ENCODE assay signal across 8 mouse cellular contexts in genomic region chr7:31055354-31055824, GRCm38 (mm10). TPM values are rescaled to one million over a fixed set of nuclear protein-coding genes. Genes with fewer than 3 reads are reported as not detected.
DNase-seq lines count a peak whose midpoint lies in the region; ATAC-seq lines count a peak whose summit lies in the region.

No protein-coding gene starts in this region.

- peaks cover 46% of the 10 kb centered on the region for H3K4me1 ChIP-seq in intestine, embryonic 14.5 days (replicated peaks; ENCODE audit: control insufficient read depth, insufficient read depth, low read length)
- H3K4me1 ChIP-seq in liver, embryonic 13.5 days (replicated peaks): peaks cover 36% of the 10 kb centered on the region

- H3K27ac ChIP-seq in intestine, embryonic 14.5 days (ENCODE audit: low read depth): peak overlapping the region; percentile 43
- peak overlapping the region; percentile 71 for H3K27ac ChIP-seq in liver, embryonic 13.5 days

- 0 out of 2 replicates have a peak overlapping the region, but pooled peaks have one; percentile 6 for H3K9ac ChIP-seq in intestine, embryonic 14.5 days (ENCODE audit: low read length)
- H3K9ac ChIP-seq in liver, embryonic 13.5 days: no peak overlapping the region

- H3K36me3 ChIP-seq in intestine, embryonic 14.5 days (ENCODE audit: control insufficient read depth, insufficient read depth, low read length): no peaks in the 10 kb centered on the region
- H3K36me3 ChIP-seq in liver, embryonic 13.5 days: no peaks in the 10 kb centered on the region

- H3K4me2 ChIP-seq in intestine, embryonic 14.5 days (ENCODE audit: low read length): peak overlapping the region; percentile 45
- H3K4me2 ChIP-seq in liver, embryonic 13.5 days: peak overlapping the region; percentile 25

- peaks cover 41% of the 10 kb centered on the region for H3K27me3 ChIP-seq in intestine, embryonic 14.5 days (replicated peaks; ENCODE audit: control insufficient read depth, insufficient read depth, low read length)
- peaks cover 38% of the 10 kb centered on the region for H3K27me3 ChIP-seq in liver, embryonic 13.5 days

- intact Hi-C loops in gastrocnemius, postnatal 14 days (cut with DNase I; ENCODE audit: low total_unique reads): no loop called here

- ATAC-seq in cerebellum, adult (ENCODE audit: insufficient number of reproducible peaks, low FRiP score, low TSS enrichment): no peak
- ATAC-seq in intestine, embryonic 14.5 days (replicated peaks; ENCODE audit: low FRiP score, low TSS enrichment, low read depth): peak; percentile 65
- peak; percentile 73 for ATAC-seq in liver, embryonic 13.5 days (ENCODE audit: low read depth)
- no peak for ATAC-seq in megakaryocyte, adult 5-6 weeks (ENCODE audit: poor library complexity, severe bottlenecking)

- peak overlapping the region; percentile 28 for H3K4me3 ChIP-seq in intestine, embryonic 14.5 days (ENCODE audit: low read depth, low read length)
- H3K4me3 ChIP-seq in liver, embryonic 13.5 days (replicated peaks): 0 out of 2 replicates have a peak overlapping the region, but pooled peaks have one; percentile 1

- DNase-seq in cerebellum, adult 11-12 months: peak; percentile 61
- peak; percentile 88 for DNase-seq in adrenal gland, adult 2 months
- peak; percentile 95 for DNase-seq in gastrocnemius, postnatal 14 days
- DNase-seq in intestine, embryonic 14.5 days (ENCODE audit: low spot score): peak; percentile 74
- peak; percentile 15 for DNase-seq in liver, embryonic 13.5 days
- peak; percentile 85 for DNase-seq in ovary, postnatal 36 days (ENCODE audit: low spot score)

- no peaks in the 10 kb centered on the region for H3K9me3 ChIP-seq in intestine, embryonic 14.5 days (ENCODE audit: control insufficient read depth, low read length)
- no peaks in the 10 kb centered on the region for H3K9me3 ChIP-seq in liver, embryonic 13.5 days (replicated peaks)

- WGBS in intestine, embryonic 14.5 days: 9% methylated on average over 10 of the region's 10 CpGs
- WGBS in liver, embryonic 13.5 days (ENCODE audit: insufficient replicate concordance): 22% methylated on average over 9 of the region's 10 CpGs

RNA-seq across cellular contexts. Expression of gene Fxyd1, which starts 1.6 kb away (rescaled TPM):
- 100 to 1,000 TPM; 307 to 317 TPM for total RNA-seq in adrenal gland, adult 2 months (2021)
- polyA plus RNA-seq in adrenal gland, adult 2 months (2012; rRNA removed): 480 and 501 TPM in 2 replicates
- 1,000 to 10,000 TPM; 1,292 to 1,295 TPM for total RNA-seq in gastrocnemius, postnatal 14 days (2021)
- 71.8 and 74.1 TPM in 2 replicates for polyA plus RNA-seq in intestine, embryonic 14.5 days (2014; fragmentation: Nextera tagmentation; extraction: Ambion mirVana)
- 41.1 and 44.2 TPM in 2 replicates for polyA plus RNA-seq in liver, embryonic 13.5 days (2015; fragmentation: Nextera tagmentation; extraction: Ambion mirVana)
- total RNA-seq in megakaryocyte, adult 5-6 weeks (2015): 0.46 TPM in 1 of 2 replicates, not detected in the other
- not detected in 2 replicates for total RNA-seq in megakaryocyte, adult 5-6 weeks (2017)

RNA-seq across cellular contexts. Expression of gene Lgi4, which starts 3.8 kb away (rescaled TPM):
- 1 to 10 TPM; 2.2 to 6.5 TPM for total RNA-seq in adrenal gland, adult 2 months (2021)
- polyA plus RNA-seq in adrenal gland, adult 2 months (2012; rRNA removed): 3.3 and 6.2 TPM in 2 replicates
- 1 to 10 TPM; 6.2 to 8.7 TPM for total RNA-seq in gastrocnemius, postnatal 14 days (2021)
- polyA plus RNA-seq in intestine, embryonic 14.5 days (2014; fragmentation: Nextera tagmentation; extraction: Ambion mirVana): 1.2 and 2.4 TPM in 2 replicates
- polyA plus RNA-seq in liver, embryonic 13.5 days (2015; fragmentation: Nextera tagmentation; extraction: Ambion mirVana): 0.07 and 0.13 TPM in 2 replicates
- 0.13 TPM in 1 of 2 replicates, not detected in the other for total RNA-seq in megakaryocyte, adult 5-6 weeks (2015)
- 0.07 TPM in 1 of 2 replicates, not detected in the other for total RNA-seq in megakaryocyte, adult 5-6 weeks (2017)

RNA-seq across cellular contexts. Expression of gene Fxyd7, which starts 4.1 kb away (rescaled TPM):
- total RNA-seq in adrenal gland, adult 2 months (2021): 1 to 10 TPM; 1.3 to 1.4 TPM
- polyA plus RNA-seq in adrenal gland, adult 2 months (2012; rRNA removed): 4.4 and 9.9 TPM in 2 replicates
- total RNA-seq in gastrocnemius, postnatal 14 days (2021): 1 to 10 TPM; 2.0 to 2.1 TPM
- polyA plus RNA-seq in intestine, embryonic 14.5 days (2014; fragmentation: Nextera tagmentation; extraction: Ambion mirVana): 21.1 and 23.0 TPM in 2 replicates
- 0.17 and 0.47 TPM in 2 replicates for polyA plus RNA-seq in liver, embryonic 13.5 days (2015; fragmentation: Nextera tagmentation; extraction: Ambion mirVana)
- not detected in 2 replicates for total RNA-seq in megakaryocyte, adult 5-6 weeks (2015)
- total RNA-seq in megakaryocyte, adult 5-6 weeks (2017): 0.51 TPM in 1 of 2 replicates, not detected in the other

RNA-seq across cellular contexts. Expression of gene Fxyd5, which starts 13.1 kb away (rescaled TPM):
- total RNA-seq in adrenal gland, adult 2 months (2021): 100 to 1,000 TPM in 1 of 2 experiments, 10 to 100 TPM in 1; 61.4 to 112 TPM
- 51.0 and 53.5 TPM in 2 replicates for polyA plus RNA-seq in adrenal gland, adult 2 months (2012; rRNA removed)
- 10 to 100 TPM; 12.6 to 14.3 TPM for total RNA-seq in gastrocnemius, postnatal 14 days (2021)
- 18.1 and 22.8 TPM in 2 replicates for polyA plus RNA-seq in intestine, embryonic 14.5 days (2014; fragmentation: Nextera tagmentation; extraction: Ambion mirVana)
- 17.3 and 19.2 TPM in 2 replicates for polyA plus RNA-seq in liver, embryonic 13.5 days (2015; fragmentation: Nextera tagmentation; extraction: Ambion mirVana)
- total RNA-seq in megakaryocyte, adult 5-6 weeks (2015): 1,077 and 1,092 TPM in 2 replicates
- total RNA-seq in megakaryocyte, adult 5-6 weeks (2017): 807 and 874 TPM in 2 replicates

RNA-seq across cellular contexts. Expression of gene Fxyd3, which starts 21.1 kb away (rescaled TPM):
- 1 to 10 TPM; 1.3 to 3.4 TPM for total RNA-seq in adrenal gland, adult 2 months (2021)
- polyA plus RNA-seq in adrenal gland, adult 2 months (2012; rRNA removed): 0.04 and 0.73 TPM in 2 replicates
- 1 to 10 TPM; 1.9 to 3.3 TPM for total RNA-seq in gastrocnemius, postnatal 14 days (2021)
- 70.2 and 71.5 TPM in 2 replicates for polyA plus RNA-seq in intestine, embryonic 14.5 days (2014; fragmentation: Nextera tagmentation; extraction: Ambion mirVana)
- polyA plus RNA-seq in liver, embryonic 13.5 days (2015; fragmentation: Nextera tagmentation; extraction: Ambion mirVana): 0.52 and 1.1 TPM in 2 replicates
- total RNA-seq in megakaryocyte, adult 5-6 weeks (2015): not detected in 2 replicates
- total RNA-seq in megakaryocyte, adult 5-6 weeks (2017): not detected in 2 replicates

Comparison
In these comparisons a context has a peak if more than half of its experiments do, and no peak if none do; other contexts are left out.
1. DNase-seq: peak in every context shown above with its lines; median percentile 95 in gastrocnemius, postnatal 14 days; 88 in adrenal gland, adult 2 months; 85 in ovary, postnatal 36 days; 74 in intestine, embryonic 14.5 days; 61 in cerebellum, adult 11-12 months; 15 in liver, embryonic 13.5 days.
2. ATAC-seq: peak in intestine, embryonic 14.5 days (single experiment) and liver, embryonic 13.5 days (single experiment); none in cerebellum, adult (single experiment) and megakaryocyte, adult 5-6 weeks (single experiment).
3. RNA of gene Fxyd1, which starts 1.6 kb away (total RNA-seq): 1,292 to 1,295 TPM in gastrocnemius, postnatal 14 days and 307 to 317 TPM in adrenal gland, adult 2 months; 0.46 TPM in megakaryocyte, adult 5-6 weeks; every median in the first group is over 100 times any median in the second.